Mouse (Mus musculus): ENCODE measurements around the gene Pak2. TPM values are rescaled to one million over a fixed set of nuclear protein-coding genes. Genes with fewer than 3 reads are reported as not detected.
"Not testable (repeated sequence)": the region's sequence is repeated elsewhere in the genome, so short reads cannot be mapped to it uniquely, and the experiment has no call there.

Gene Pak2
- polyA plus RNA-seq, 1 experiment: 81.0 TPM

- Histone ChIP-seq H3K36me3 (ENCODE audit: control insufficient read depth, insufficient read depth, low read length, poor library complexity, severe bottlenecking) (no peaks in the 10 kb centered on the region), H3K27me3 (ENCODE audit: control insufficient read depth, insufficient read depth, low read length, poor library complexity, severe bottlenecking) (no peaks in the 10 kb centered on the region), H3K27ac (ENCODE audit: insufficient read depth, low read length) (no peak overlapping the region), H3K9me3 (replicated peaks; ENCODE audit: control insufficient read depth, insufficient read depth, low read length, poor library complexity, severe bottlenecking) (no peaks in the 10 kb centered on the region), H3K4me3 (ENCODE audit: low read depth, low read length) (peak overlapping the region; percentile 68), H3K4me1 (ENCODE audit: control insufficient read depth, insufficient read depth, low read length) (no peaks in the 10 kb centered on the region), H3K9ac (ENCODE audit: low read depth, poor library complexity, severe bottlenecking) (peak overlapping the region; percentile 61)
- TF ChIP-seq CTCF (IDR thresholded peaks at IDR 0.05; ENCODE audit: low read depth, low read length): no peak
- no peak for TF ChIP-seq EP300 (IDR thresholded peaks at IDR 0.05; ENCODE audit: insufficient read depth, low read depth, low read length)
These were observed 19.9 kb upstream of the Pak2 start for GRCm38 (mm10) chr16:32098897-32099637.

- not testable (repeated sequence) for H3K27ac ChIP-seq (ENCODE audit: insufficient read depth, low read length); H3K4me1 ChIP-seq (ENCODE audit: control insufficient read depth, insufficient read depth, low read length); H3K4me3 ChIP-seq (ENCODE audit: low read depth, low read length); H3K9ac ChIP-seq (ENCODE audit: low read depth, poor library complexity, severe bottlenecking); H3K27me3 ChIP-seq (ENCODE audit: control insufficient read depth, insufficient read depth, low read length, poor library complexity, severe bottlenecking); H3K36me3 ChIP-seq (ENCODE audit: control insufficient read depth, insufficient read depth, low read length, poor library complexity, severe bottlenecking); H3K9me3 ChIP-seq (replicated peaks; ENCODE audit: control insufficient read depth, insufficient read depth, low read length, poor library complexity, severe bottlenecking)
These were observed 18.6 kb upstream of the Pak2 start for GRCm38 (mm10) chr16:32097757-32098156.

GRCm38 (mm10) chr16:32091466-32091865 is 12.3 kb upstream of the Pak2 start:
- Histone ChIP-seq H3K4me3 (ENCODE audit: low read depth, low read length) (no peak overlapping the region), H3K9me3 (replicated peaks; ENCODE audit: control insufficient read depth, insufficient read depth, low read length, poor library complexity, severe bottlenecking) (no peaks in the 10 kb centered on the region), H3K9ac (ENCODE audit: low read depth, poor library complexity, severe bottlenecking) (no peak overlapping the region), H3K27ac (ENCODE audit: insufficient read depth, low read length) (0 out of 2 replicates have a peak overlapping the region, but pooled peaks have one; percentile 25), H3K27me3 (ENCODE audit: control insufficient read depth, insufficient read depth, low read length, poor library complexity, severe bottlenecking) (no peaks in the 10 kb centered on the region), H3K4me1 (ENCODE audit: control insufficient read depth, insufficient read depth, low read length) (no peaks in the 10 kb centered on the region), H3K36me3 (ENCODE audit: control insufficient read depth, insufficient read depth, low read length, poor library complexity, severe bottlenecking) (peaks cover 12% of the 10 kb centered on the region)
- no peak for TF ChIP-seq POLR2A (IDR thresholded peaks at IDR 0.05; ENCODE audit: insufficient read depth, low read length)
- TF ChIP-seq CTCF (IDR thresholded peaks at IDR 0.05; ENCODE audit: low read depth, low read length): no peak
- TF ChIP-seq EP300 (IDR thresholded peaks at IDR 0.05; ENCODE audit: insufficient read depth, low read depth, low read length): no peak

- Histone ChIP-seq H3K9me3 (replicated peaks; ENCODE audit: control insufficient read depth, insufficient read depth, low read length, poor library complexity, severe bottlenecking) (no peaks in the 10 kb centered on the region), H3K36me3 (ENCODE audit: control insufficient read depth, insufficient read depth, low read length, poor library complexity, severe bottlenecking) (peaks cover 21% of the 10 kb centered on the region), H3K27me3 (ENCODE audit: control insufficient read depth, insufficient read depth, low read length, poor library complexity, severe bottlenecking) (no peaks in the 10 kb centered on the region), H3K27ac (ENCODE audit: insufficient read depth, low read length) (peak overlapping the region; percentile 9; the same call in 1 of the 2 replicates), H3K4me1 (ENCODE audit: control insufficient read depth, insufficient read depth, low read length) (no peaks in the 10 kb centered on the region), H3K4me3 (ENCODE audit: low read depth, low read length) (no peak overlapping the region), H3K9ac (ENCODE audit: low read depth, poor library complexity, severe bottlenecking) (no peak overlapping the region)
- TF ChIP-seq CTCF (IDR thresholded peaks at IDR 0.05; ENCODE audit: low read depth, low read length) (no peak), EP300 (IDR thresholded peaks at IDR 0.05; ENCODE audit: insufficient read depth, low read depth, low read length) (no peak), POLR2A (IDR thresholded peaks at IDR 0.05; ENCODE audit: insufficient read depth, low read length) (no peak)
These were observed 8.7 kb upstream of the Pak2 start for GRCm38 (mm10) chr16:32087629-32088443.

GRCm38 (mm10) chr16:32078408-32078990 is 643 bp downstream of the Pak2 start:
- TF ChIP-seq POLR2A (IDR thresholded peaks at IDR 0.05; ENCODE audit: insufficient read depth, low read length) (no peak), EP300 (IDR thresholded peaks at IDR 0.05; ENCODE audit: insufficient read depth, low read depth, low read length) (no peak), CTCF (IDR thresholded peaks at IDR 0.05; ENCODE audit: low read depth, low read length) (no peak)
- Histone ChIP-seq H3K9ac (ENCODE audit: low read depth, poor library complexity, severe bottlenecking) (peak overlapping the region; percentile 95), H3K27ac (ENCODE audit: insufficient read depth, low read length) (peak overlapping the region; percentile 17), H3K9me3 (replicated peaks; ENCODE audit: control insufficient read depth, insufficient read depth, low read length, poor library complexity, severe bottlenecking) (no peaks in the 10 kb centered on the region), H3K27me3 (ENCODE audit: control insufficient read depth, insufficient read depth, low read length, poor library complexity, severe bottlenecking) (no peaks in the 10 kb centered on the region), H3K36me3 (ENCODE audit: control insufficient read depth, insufficient read depth, low read length, poor library complexity, severe bottlenecking) (no peaks in the 10 kb centered on the region), H3K4me1 (ENCODE audit: control insufficient read depth, insufficient read depth, low read length) (no peaks in the 10 kb centered on the region), H3K4me3 (ENCODE audit: low read depth, low read length) (peak overlapping the region; percentile 94)
